Mouse (Mus musculus) frontal cortex, postnatal 10 days (tissue): ENCODE results near the gene Lat2.

Experiments
- DNase-seq, 2 experiments: peaks; one replicate each; pipeline ENCODE4 v3.0.0; 2022; ENCODE audit warnings: low spot score in 2 of 2, mixed read lengths in 1 of 2

Gene Lat2

GRCm38 (mm10) chr5:134613727-134614126, 1.1 kb downstream of the Lat2 start:
- DNase-seq: no peak

GRCm38 (mm10) chr5:134611810-134612521, 2.9 kb downstream of the Lat2 start:
- no peak for DNase-seq

GRCm38 (mm10) chr5:134609916-134610643, 4.7 kb downstream of the Lat2 start:
- DNase-seq: no peak

- no peak for DNase-seq
These were observed 7.7 kb downstream of the Lat2 start for GRCm38 (mm10) chr5:134607121-134607520.

GRCm38 (mm10) chr5:134606314-134606713, 8.5 kb downstream of the Lat2 start:
- no peak for DNase-seq

GRCm38 (mm10) chr5:134604376-134604775, 10.4 kb downstream of the Lat2 start:
- DNase-seq: no peak

- DNase-seq: no peak
These were observed 17.1 kb downstream of the Lat2 start for GRCm38 (mm10) chr5:134597711-134598110.

GRCm38 (mm10) chr5:134593093-134593492, 21.7 kb downstream of the Lat2 start:
- no peak for DNase-seq

GRCm38 (mm10) chr5:134592026-134592581, 22.7 kb downstream of the Lat2 start:
- no peak for DNase-seq

- no peak for DNase-seq
These were observed 24.9 kb downstream of the Lat2 start for GRCm38 (mm10) chr5:134589900-134590299.

- no peak for DNase-seq
These were observed 30.0 kb downstream of the Lat2 start for GRCm38 (mm10) chr5:134584798-134585197.

GRCm38 (mm10) chr5:134583884-134584213, 31.0 kb downstream of the Lat2 start:
- DNase-seq: no peak

- DNase-seq: no peak
These were observed 31.6 kb downstream of the Lat2 start for GRCm38 (mm10) chr5:134583006-134583883.

- peak; percentile 92 to 96 for DNase-seq
These were observed 32.5 kb downstream of the Lat2 start for GRCm38 (mm10) chr5:134582221-134582907.

- no peak for DNase-seq
These were observed 33.7 kb downstream of the Lat2 start, which contains the start of gene Rfc2 for GRCm38 (mm10) chr5:134581146-134581545. TSS of gene Rfc2 (plus strand) at chr5:134581366.

GRCm38 (mm10) chr5:134579135-134579534, 35.7 kb downstream of the Lat2 start:
- no peak for DNase-seq

GRCm38 (mm10) chr5:134577534-134577933, 37.3 kb downstream of the Lat2 start:
- no peak for DNase-seq

- DNase-seq: no peak
These were observed 38.2 kb downstream of the Lat2 start for GRCm38 (mm10) chr5:134576517-134577220.

GRCm38 (mm10) chr5:134575833-134576232, 39.0 kb downstream of the Lat2 start:
- no peak for DNase-seq

- DNase-seq: no peak
These were observed 42.2 kb downstream of the Lat2 start for GRCm38 (mm10) chr5:134572508-134573214.
